Mouse (Mus musculus): ENCODE measurements around the gene Gm10277.

Gm10277 gene

DNA sequence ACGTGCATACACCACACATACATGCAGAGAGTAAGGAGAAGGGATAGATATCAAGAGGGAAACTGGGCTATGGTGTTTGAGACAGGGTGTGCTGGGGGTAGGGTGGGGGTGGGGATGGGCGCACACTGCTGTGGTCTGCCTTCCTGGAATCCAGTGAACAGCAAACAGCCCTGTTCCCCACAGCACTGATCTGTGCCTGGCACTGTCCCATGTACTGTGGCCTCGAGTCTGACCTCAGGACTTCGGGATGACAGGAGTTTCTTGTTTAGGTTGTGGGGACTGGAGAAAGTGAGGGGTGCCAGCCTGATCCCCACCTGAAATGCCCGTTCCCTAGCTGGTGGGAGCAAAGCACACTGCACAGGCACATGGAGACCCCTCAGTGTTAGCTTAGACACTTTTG is at the start of gene Gm10277:
Gene Gm10277 (minus strand): TSS at position 41 of the 400 bp plus-strand sequence.
- no peak for DNase-seq

DNA sequence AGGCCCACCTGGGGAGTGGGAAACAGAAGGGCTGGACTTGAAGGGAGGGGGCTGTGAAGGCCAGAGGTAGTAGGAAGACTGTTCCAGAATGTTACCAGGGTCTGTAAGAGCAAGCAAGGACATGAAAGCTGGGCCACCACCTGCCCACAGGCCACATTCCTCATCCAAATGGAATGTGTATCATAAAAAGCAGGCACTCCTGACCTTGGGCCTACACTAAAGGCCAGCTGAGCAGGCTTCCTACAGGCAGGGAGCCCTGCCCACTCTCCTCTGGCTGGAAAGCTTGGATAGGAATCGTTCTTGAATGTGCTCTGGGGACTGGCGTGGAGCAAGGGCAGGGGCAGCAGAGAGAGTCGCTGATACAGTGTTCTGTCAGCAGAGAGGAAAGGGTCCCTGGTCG is 49.2 kb upstream of the Gm10277 start:
- DNase-seq: no peak

DNA sequence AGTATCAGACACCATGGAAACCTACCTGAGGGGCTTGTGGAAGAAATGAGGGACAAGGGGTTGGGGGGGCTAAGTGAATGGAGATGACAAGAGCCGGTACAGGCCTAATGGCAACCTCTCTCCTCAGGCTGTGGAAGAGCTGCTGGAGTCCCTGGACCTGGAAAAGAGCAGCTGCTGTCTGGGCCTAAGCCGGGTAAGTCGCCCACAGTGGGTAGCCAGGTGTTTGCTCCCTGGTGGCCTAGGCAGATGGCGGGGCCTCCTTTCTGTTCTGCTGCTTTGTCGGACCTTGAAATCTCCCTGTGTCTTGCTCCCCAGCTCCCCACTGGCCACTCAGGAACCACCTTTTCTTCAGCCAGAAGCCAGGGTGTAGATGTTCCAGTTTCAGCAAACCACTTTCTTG is 48.7 kb upstream of the Gm10277 start:
- no peak for DNase-seq

DNA sequence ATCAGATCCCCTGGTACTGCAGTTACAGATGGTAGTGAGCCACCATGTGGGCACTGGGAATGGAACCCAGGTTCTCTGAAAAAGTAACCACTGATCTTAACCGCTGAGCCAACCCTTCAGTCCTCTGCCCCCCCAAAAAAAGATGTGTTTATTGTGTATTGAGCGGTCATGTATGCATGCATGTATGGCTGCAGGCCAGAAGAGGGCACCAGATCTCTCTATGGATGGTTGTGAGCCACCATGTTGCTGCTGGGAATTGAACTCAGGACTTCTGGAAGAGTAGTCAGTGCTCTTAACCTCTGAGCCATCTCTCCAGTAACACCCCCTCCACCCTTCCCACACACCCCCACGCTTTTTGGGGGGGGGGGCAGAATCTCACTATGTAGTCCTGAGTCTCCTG is 47.6 kb upstream of the Gm10277 start:
- DNase-seq: no peak

GRCm38 (mm10) chr11:77832541-77832940 is 45.0 kb upstream of the Gm10277 start:
- no peak for DNase-seq

GRCm38 (mm10) chr11:77830875-77831274 is 43.3 kb upstream of the Gm10277 start:
- DNase-seq: no peak

DNA sequence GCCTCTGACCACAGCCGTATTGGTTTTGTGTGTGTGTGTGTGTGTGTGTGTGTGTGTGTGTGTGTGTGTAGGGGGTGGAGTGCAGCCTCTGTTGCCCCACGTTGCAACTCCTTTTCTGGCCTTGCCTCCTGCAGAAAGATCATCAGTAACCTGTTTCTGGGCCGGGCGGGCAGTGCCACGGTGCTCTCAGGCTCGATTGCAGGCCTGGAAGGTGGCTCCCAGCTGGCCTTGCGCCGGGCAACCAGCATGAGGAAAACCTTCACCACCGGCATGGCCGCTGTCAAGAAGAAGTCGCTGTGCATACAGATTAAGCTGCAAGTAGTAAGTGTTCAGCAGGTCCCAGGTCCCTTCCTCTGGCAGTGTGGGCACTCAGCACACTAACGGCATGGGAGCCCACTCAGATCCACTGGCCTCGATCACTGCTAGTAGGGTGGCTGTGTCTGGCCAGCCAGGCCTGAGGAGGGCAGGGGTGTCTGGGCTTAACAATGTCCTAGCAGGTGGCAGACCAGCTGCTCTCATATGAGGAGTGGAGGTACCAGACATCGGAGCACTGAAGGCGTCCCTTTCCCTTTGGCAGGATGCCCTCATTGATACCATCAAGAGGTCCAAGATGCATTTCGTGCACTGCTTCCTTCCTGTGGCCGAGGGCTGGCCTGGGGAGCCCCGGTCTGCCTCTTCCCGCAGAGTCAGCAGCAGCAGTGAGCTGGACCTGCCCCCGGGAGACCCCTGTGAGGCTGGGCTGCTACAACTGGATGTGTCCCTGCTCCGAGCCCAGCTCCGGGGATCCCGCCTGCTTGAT is 41.7 kb upstream of the Gm10277 start:
- no peak for DNase-seq

GRCm38 (mm10) chr11:77828163-77828562 is 40.6 kb upstream of the Gm10277 start:
- no peak for DNase-seq

GRCm38 (mm10) chr11:77827241-77827995 is 39.9 kb upstream of the Gm10277 start:
- DNase-seq: peak; percentile 31 to 69

- DNase-seq: no peak
These were observed 38.8 kb upstream of the Gm10277 start for GRCm38 (mm10) chr11:77826311-77826710.

GRCm38 (mm10) chr11:77825853-77826252 is 38.3 kb upstream of the Gm10277 start:
- DNase-seq: peak; percentile 33 to 66

DNA sequence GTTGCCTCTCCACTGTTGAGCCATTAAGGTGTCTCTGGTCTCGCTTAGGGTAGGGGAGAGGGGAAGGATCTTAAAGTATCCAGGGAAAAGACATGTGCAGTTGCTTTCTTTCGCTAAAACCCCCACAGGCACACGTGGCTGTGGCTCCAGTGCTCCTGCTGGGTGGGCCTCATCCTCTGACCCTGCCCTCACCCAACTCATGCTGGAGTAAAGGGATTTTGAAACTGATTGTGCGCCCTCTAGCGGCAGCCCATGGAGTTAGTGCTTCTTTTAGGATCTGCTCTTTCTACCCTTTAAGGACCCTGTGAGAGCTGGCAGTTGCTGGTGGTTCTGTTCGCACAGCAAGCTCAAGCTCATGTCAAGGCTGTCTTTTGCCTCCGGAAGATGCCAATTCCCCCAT is 35.2 kb upstream of the Gm10277 start:
- DNase-seq: peak in 1 of 2 experiments; percentile 66

GRCm38 (mm10) chr11:77821648-77822047 is 34.1 kb upstream of the Gm10277 start:
- peak in 1 of 2 experiments; percentile 52 for DNase-seq

GRCm38 (mm10) chr11:77816003-77816402 is 28.5 kb upstream of the Gm10277 start:
- DNase-seq: peak; percentile 55 to 72

DNA sequence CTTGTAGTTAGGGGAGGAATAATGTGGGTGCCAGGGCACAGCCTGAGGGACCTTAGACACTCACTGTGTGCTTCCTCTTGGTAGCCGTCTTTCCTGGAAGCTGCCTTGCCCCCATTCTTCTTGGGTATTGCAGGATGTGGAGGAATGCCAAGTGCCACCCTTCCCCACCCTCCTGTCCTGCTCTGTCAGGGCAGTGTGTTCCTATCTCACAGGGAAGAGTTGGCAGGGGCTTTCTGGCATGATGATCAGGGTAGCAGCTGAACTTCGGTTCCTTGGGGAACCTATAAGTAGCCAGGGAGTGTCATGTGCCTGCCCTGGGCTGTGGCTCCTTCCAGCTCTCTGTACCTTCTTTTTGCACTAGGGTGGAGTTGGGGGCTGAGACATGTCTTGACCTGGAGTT is 26.4 kb upstream of the Gm10277 start:
- DNase-seq: no peak

DNA sequence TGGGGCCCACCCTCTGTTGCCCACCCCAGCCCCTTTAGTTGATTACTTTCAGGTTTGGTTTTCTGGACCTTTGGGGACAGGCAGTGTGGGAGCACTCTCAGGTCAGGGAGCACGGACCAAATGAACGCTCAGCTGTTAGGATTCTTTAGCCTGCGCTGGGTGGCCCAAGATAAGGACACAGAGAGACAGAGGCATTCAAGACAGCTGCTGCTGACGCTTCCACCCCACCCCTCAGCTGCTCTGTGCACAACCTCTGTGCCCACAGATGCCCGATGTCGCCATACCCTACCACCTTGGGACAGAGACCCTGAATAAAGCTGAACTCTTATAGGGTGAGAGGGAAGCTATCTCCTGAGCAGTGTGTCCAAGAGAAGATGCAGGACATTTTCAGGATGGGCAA is 22.5 kb upstream of the Gm10277 start:
- no peak for DNase-seq

- DNase-seq: no peak
These were observed 21.7 kb upstream of the Gm10277 start for GRCm38 (mm10) chr11:77809215-77809614.

DNA sequence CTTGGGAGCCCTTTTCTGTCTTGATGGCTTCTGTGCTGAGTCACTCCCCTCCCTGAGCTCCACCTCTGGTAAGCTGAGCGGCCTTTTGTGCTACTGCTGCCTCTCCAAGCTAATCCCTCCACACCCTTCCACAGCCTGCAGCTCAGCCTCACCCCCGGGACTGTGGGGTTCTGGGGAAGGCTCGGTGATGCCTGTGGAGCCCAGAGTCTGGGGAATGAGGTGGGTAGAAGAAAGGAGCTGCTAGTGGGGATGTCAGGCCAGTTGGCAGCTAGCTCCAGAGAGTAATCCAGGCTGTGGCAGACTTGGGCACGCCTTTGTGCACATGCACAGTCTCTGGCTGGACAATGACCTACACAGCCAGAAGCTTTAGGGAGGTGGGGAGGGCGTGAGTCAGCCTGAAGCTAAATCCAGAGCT is 20.5 kb upstream of the Gm10277 start:
- no peak for DNase-seq

DNA sequence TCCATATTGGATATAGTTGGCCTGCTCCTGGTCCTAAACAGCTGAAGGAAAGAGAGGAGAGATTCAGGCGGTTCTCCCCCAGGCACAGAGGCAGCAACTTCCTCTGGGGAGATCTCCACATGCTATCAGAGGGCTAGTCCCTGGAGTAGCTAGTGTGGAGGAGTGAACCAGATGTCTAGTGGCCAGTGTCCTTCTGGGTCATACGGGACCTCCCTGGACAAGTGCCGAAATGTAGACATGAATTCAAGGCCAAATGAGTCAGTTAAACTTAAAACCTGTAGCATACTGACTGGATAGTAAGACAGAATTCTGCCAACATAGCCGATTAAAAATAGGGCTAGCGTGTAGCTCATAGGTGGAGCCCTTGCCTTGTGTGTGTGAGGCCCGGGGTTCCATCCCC is 19.3 kb upstream of the Gm10277 start:
- no peak for DNase-seq

- DNase-seq: no peak
These were observed 18.7 kb upstream of the Gm10277 start for GRCm38 (mm10) chr11:77806218-77806617.

DNA sequence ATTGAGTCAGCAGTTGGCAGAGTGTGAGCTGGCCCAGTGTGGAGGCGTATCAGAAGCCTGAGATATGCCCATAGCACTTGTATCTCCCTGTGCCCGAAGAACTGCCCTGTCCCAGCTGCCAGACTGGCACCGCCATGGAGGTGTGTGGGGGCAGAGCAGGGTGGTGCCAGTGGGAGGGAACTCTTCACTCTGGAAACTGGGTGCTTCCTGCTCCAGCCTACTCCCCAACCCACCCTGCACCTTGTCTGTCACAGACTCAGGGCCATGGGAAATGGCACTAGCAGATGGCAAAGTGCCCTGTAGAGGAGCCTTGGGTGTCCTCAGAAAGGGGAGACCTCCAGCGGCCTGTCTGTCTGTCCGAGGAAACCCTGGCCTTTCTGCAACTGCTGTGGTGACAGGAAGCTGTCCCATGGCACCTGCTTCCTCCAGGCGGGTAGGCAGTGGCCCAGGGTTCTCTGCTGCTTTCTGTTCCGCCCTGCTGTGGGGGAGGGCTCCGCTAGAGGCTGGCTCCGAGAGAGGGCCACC is 14.9 kb upstream of the Gm10277 start:
- peak; percentile 72 to 74 for DNase-seq

DNA sequence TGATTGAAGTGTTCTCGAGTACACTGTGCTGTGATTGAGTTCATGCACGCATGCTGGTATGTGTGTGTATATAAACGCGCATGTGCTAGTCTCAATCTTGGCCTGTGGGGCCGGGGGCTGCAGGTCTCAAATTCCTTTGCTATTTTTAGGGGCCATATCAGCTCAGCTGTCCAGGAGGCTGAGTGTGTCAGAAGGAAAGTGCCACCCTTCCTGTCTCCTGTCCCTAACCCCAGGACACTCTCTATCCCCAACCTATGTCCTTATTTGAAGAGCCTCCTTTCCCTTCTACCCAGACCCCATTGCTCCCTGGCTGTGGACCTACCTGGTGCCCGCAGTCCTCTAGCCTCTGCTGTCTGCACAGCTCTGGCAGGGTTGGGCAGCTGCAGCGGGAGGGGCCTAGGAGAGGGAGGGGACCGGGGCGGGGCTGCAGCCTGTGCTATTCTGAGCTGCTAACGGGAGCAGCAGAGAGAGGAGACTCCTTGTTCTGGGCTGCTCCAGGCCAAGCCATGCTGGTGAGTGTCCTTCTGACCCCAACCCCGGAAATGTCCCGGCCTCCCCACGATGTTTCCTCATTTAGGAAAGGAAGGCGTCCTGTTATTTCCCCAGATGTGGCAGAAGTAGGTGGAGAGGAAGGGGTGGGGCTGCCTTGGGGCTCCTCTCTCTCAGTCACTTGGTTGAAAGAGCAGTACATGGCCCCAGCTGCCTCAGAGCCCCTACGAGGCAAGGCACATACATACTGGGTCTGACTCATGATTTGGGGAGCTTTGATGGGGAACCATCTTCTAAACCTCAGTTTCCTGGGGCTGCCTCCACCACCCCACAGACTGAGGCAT is 13.5 kb upstream of the Gm10277 start:
- DNase-seq: peak; percentile 64 to 73

GRCm38 (mm10) chr11:77800491-77800868 is 12.9 kb upstream of the Gm10277 start:
- DNase-seq: no peak
